ENCODE assay signal across 26 mouse cellular contexts in the genomic region with DNA sequence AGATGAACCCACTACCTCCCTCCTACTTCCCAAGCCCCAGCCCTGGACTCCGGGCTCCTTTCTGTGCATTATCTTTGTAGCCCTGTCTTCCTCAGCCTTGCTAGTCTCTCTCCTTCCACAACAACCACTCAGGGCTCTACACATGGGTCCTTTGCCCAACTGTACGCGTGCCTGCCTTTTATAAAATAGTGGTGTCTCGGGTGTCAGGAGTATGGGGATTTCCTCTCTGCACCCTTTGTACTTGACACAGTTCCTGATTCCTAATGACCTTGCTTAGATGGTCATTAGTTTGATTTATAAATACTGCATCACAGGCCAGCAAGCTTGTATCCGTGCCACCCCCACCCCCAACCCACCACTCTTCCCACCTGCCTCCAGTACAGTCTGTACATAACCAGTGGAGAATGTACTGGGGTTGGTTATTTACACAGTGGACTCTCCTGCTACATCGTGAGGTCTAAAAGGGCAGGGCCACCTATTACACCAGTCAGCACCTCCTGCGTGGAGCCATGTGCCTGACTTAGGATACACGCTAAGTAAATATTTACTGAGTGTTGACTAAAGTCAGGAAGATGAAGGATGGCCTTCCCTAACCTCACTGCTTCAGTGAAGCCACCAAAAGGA.
A peak's percentile ranks its signal among the peaks of the same experiment; 100 is the strongest.
DNase-seq lines count a peak whose midpoint lies in the region; ATAC-seq and TF ChIP-seq lines count a peak whose summit lies in the region.
"Had no signal": no experiment of that assay in that cellular context is flagged by ENCODE, and none has a peak within 500 bp of the region (broad histone marks: within the 10 kb centered on the region; RNA-seq: fewer than 3 reads in every experiment).

No protein-coding gene starts in this region.

- H3K36me3 ChIP-seq in heart, embryonic 12.5 days = no peaks in the 10 kb centered on the region
- H3K36me3 ChIP-seq in lung, postnatal 0 days (ENCODE audit: insufficient read depth, low read length) = no peaks in the 10 kb centered on the region
- H3K36me3 ChIP-seq in liver, postnatal 0 days (replicated peaks; ENCODE audit: insufficient read depth, low read length) = no peaks in the 10 kb centered on the region
- no peaks in the 10 kb centered on the region for H3K36me3 ChIP-seq in midbrain, embryonic 13.5 days
- H3K36me3 ChIP-seq: embryonic facial prominence, embryonic 15.5 days; heart, embryonic 13.5 days; hindbrain, embryonic 12.5 days; limb, embryonic 12.5 days; midbrain, embryonic 15.5 days had no signal

- no peak overlapping the region for H3K4me2 ChIP-seq in heart, embryonic 12.5 days
- no peak overlapping the region for H3K4me2 ChIP-seq in lung, postnatal 0 days (replicated peaks; ENCODE audit: low read depth, low read length)
- no peak overlapping the region for H3K4me2 ChIP-seq in liver, postnatal 0 days (ENCODE audit: low read depth, low read length)
- no peak overlapping the region for H3K4me2 ChIP-seq in midbrain, embryonic 13.5 days (replicated peaks)
- H3K4me2 ChIP-seq: embryonic facial prominence, embryonic 15.5 days; heart, embryonic 13.5 days; hindbrain, embryonic 12.5 days; limb, embryonic 12.5 days; lung, embryonic 14.5 days; midbrain, embryonic 15.5 days had no signal

- H3K9me3 ChIP-seq in heart, embryonic 12.5 days (replicated peaks) = no peaks in the 10 kb centered on the region
- H3K9me3 ChIP-seq in lung, postnatal 0 days (ENCODE audit: low read length) = no peaks in the 10 kb centered on the region
- H3K9me3 ChIP-seq in liver, postnatal 0 days (ENCODE audit: low read length) = no peaks in the 10 kb centered on the region
- H3K9me3 ChIP-seq in midbrain, embryonic 13.5 days = no peaks in the 10 kb centered on the region
- H3K9me3 ChIP-seq: embryonic facial prominence, embryonic 15.5 days; heart, embryonic 13.5 days; hindbrain, embryonic 12.5 days; limb, embryonic 12.5 days; midbrain, embryonic 15.5 days had no signal

- TF ChIP-seq CTCF in lung, postnatal 0 days (IDR thresholded peaks at IDR 0.05) = no peak
- TF ChIP-seq CTCF in liver, postnatal 0 days (IDR thresholded peaks at IDR 0.05; ENCODE audit: low read depth) = no peak

- no peak overlapping the region for H3K9ac ChIP-seq in heart, embryonic 12.5 days
- H3K9ac ChIP-seq in lung, postnatal 0 days (replicated peaks; ENCODE audit: low read depth) = no peak overlapping the region
- H3K9ac ChIP-seq in liver, postnatal 0 days (replicated peaks) = no peak overlapping the region
- no peak overlapping the region for H3K9ac ChIP-seq in midbrain, embryonic 13.5 days (replicated peaks)
- H3K9ac ChIP-seq: embryonic facial prominence, embryonic 15.5 days; heart, embryonic 13.5 days; hindbrain, embryonic 12.5 days; limb, embryonic 12.5 days; lung, embryonic 14.5 days; midbrain, embryonic 15.5 days had no signal

- WGBS in heart, embryonic 12.5 days = 81% methylated on average over 8 of the region's 8 CpGs
- 40% methylated on average over 8 of the region's 8 CpGs for WGBS in lung, postnatal 0 days
- WGBS in liver, postnatal 0 days (ENCODE audit: insufficient replicate concordance) = 62% methylated on average over 8 of the region's 8 CpGs
- WGBS in midbrain, embryonic 13.5 days = 88% methylated on average over 8 of the region's 8 CpGs

- H3K4me3 ChIP-seq in heart, embryonic 12.5 days = no peak overlapping the region
- no peak overlapping the region for H3K4me3 ChIP-seq in lung, postnatal 0 days (ENCODE audit: low read depth, low read length)
- no peak overlapping the region for H3K4me3 ChIP-seq in liver, postnatal 0 days (ENCODE audit: low read depth, low read length)
- no peak overlapping the region for H3K4me3 ChIP-seq in midbrain, embryonic 13.5 days (replicated peaks)
- H3K4me3 ChIP-seq: embryonic facial prominence, embryonic 15.5 days; heart, embryonic 13.5 days; hindbrain, embryonic 12.5 days; layer of hippocampus, adult 2 months; limb, embryonic 12.5 days; midbrain, embryonic 15.5 days; myocyte had no signal

- DNase-seq in heart, adult 11 months = peak; percentile 57
- DNase-seq in lung, postnatal 0 days (ENCODE audit: low spot score) = no peak
- no peak for DNase-seq in lung, postnatal 4 days
- DNase-seq in liver, postnatal 0 days = no peak
- no peak for DNase-seq in neural tube, embryonic 10.5 days (ENCODE audit: extremely low spot score, low spot score)
- DNase-seq in right cerebral cortex, adult 2 months (ENCODE audit: low spot score in 2 of 2) = no peak
- DNase-seq: adrenal gland, adult 8-10 months; cerebellum, adult 8-10 months; gastrocnemius, postnatal 14 days; heart, adult 18-20 months; heart, postnatal 14 days; kidney, adult 9 months; lung, embryonic 14.5 days; lung, postnatal 36 days; right cerebral cortex, postnatal 4 days had no signal

- no peak for ATAC-seq in heart, embryonic 12.5 days (ENCODE audit: insufficient number of reproducible peaks, low FRiP score)
- peak; percentile 26; the same call in 1 of the 2 replicates for ATAC-seq in lung, postnatal 0 days
- ATAC-seq in liver, postnatal 0 days = peak; percentile 72
- ATAC-seq in midbrain, embryonic 13.5 days = no peak
- ATAC-seq: activated CD4-positive, CD25-positive, alpha-beta regulatory T cell, adult 4 months; forebrain, embryonic 16.5 days; midbrain, embryonic 15.5 days had no signal

- H3K27me3 ChIP-seq in heart, embryonic 12.5 days (replicated peaks) = no peaks in the 10 kb centered on the region
- H3K27me3 ChIP-seq in lung, postnatal 0 days (replicated peaks; ENCODE audit: insufficient read depth, low read length) = no peaks in the 10 kb centered on the region
- no peaks in the 10 kb centered on the region for H3K27me3 ChIP-seq in liver, postnatal 0 days (ENCODE audit: insufficient read depth, low read length)
- no peaks in the 10 kb centered on the region for H3K27me3 ChIP-seq in midbrain, embryonic 13.5 days
- H3K27me3 ChIP-seq: embryonic facial prominence, embryonic 15.5 days; heart, embryonic 13.5 days; hindbrain, embryonic 12.5 days; limb, embryonic 12.5 days; midbrain, embryonic 15.5 days had no signal

- no peak for TF ChIP-seq EP300 in lung, postnatal 0 days (IDR thresholded peaks at IDR 0.05)
- no peak for TF ChIP-seq EP300 in liver, postnatal 0 days (IDR thresholded peaks at IDR 0.05; ENCODE audit: low read depth)

- H3K27ac ChIP-seq in heart, embryonic 12.5 days (ENCODE audit: poor library complexity, severe bottlenecking) = no peak overlapping the region
- H3K27ac ChIP-seq in lung, postnatal 0 days (ENCODE audit: low read length) = no peak overlapping the region
- no peak overlapping the region for H3K27ac ChIP-seq in liver, postnatal 0 days (ENCODE audit: low read depth)
- H3K27ac ChIP-seq in midbrain, embryonic 13.5 days = no peak overlapping the region
- H3K27ac ChIP-seq: embryonic facial prominence, embryonic 15.5 days; heart, embryonic 13.5 days; hindbrain, embryonic 12.5 days; layer of hippocampus, adult 2 months; limb, embryonic 12.5 days; midbrain, embryonic 15.5 days had no signal

- peaks cover 4% of the 10 kb centered on the region; the same call in 1 of the 2 replicates for H3K4me1 ChIP-seq in heart, embryonic 12.5 days (replicated peaks)
- H3K4me1 ChIP-seq in lung, postnatal 0 days (ENCODE audit: insufficient read depth, low read depth, low read length) = 0 out of 2 replicates have a peak, but pooled peaks cover 2% of the 10 kb centered on the region
- H3K4me1 ChIP-seq in liver, postnatal 0 days (ENCODE audit: insufficient read depth) = peaks cover 3% of the 10 kb centered on the region
- H3K4me1 ChIP-seq in midbrain, embryonic 13.5 days (replicated peaks) = peaks cover 10% of the 10 kb centered on the region

Comparison
In these comparisons a context has a peak if more than half of its experiments do, and no peak if none do; other contexts are left out.
1. ATAC-seq: peak in lung, postnatal 0 days (single experiment) and liver, postnatal 0 days (single experiment); none in heart, embryonic 12.5 days (single experiment) and midbrain, embryonic 13.5 days (single experiment).